Mouse (Mus musculus): ENCODE data around the gene Mtch2.

DNA sequence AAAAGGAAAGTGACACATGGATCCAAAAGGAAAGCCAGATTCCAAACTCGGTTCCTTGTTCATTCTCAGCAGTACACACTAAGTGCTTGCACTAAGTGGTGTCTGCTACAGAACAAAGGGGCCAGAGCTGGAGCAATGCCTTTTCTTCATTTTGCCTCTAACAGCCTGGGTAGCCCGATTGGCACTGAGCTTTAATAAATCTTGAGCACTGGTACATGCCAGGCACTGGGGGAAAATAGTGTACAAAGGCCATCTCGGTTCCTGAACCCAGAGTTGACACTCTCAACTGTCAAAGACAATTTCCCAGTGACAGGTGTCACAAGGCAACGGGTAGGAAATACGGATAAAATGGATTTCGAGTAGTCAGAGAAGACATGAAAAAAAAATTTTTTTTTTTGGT, 784 bp upstream of the Mtch2 start:
- TF ChIP-seq CTCF (IDR thresholded peaks at IDR 0.05; ENCODE audit: low read depth, low read length), result no peak
- no peak for TF ChIP-seq POLR2A (IDR thresholded peaks at IDR 0.05; ENCODE audit: extremely low read depth, insufficient read depth, low read length)
